Mouse (Mus musculus) heart, postnatal 36 days (tissue): ENCODE measurements around the gene Usp2. TPM values are rescaled to one million over a fixed set of nuclear protein-coding genes. Genes with fewer than 3 reads are reported as not detected.
A peak's percentile ranks its signal among the peaks of the same experiment; 100 is the strongest.

Experiments used
- DNase-seq, 2 experiments: peaks; one replicate each; pipeline ENCODE4 v3.0.0; 2021 to 2022
- intact Hi-C: fragments of 180-260 bp; cut with DNase I; formaldehyde crosslinking; loops from one replicate; pipeline ENCODE4 v1.15.1; 2025
- total RNA-seq, 2 experiments: library from RNA; stranded (reverse); gene quantifications; 2 replicates each; pipeline ENCODE4 v1.2.3; 2021

The Usp2 gene
- total RNA-seq, 2 experiments from 2014 or later = 137 to 198 TPM

- intact Hi-C loops = no loop called here
- DNase-seq = no peak
Measured at GRCm38 (mm10) chr9:44045158-44045883, 21.5 kb upstream of the Usp2 start.

- intact Hi-C loops = no loop called here
- DNase-seq = no peak
Measured at GRCm38 (mm10) chr9:44045884-44046272, 20.9 kb upstream of the Usp2 start.

- no peak for DNase-seq
- intact Hi-C loops = no loop called here
Measured at GRCm38 (mm10) chr9:44046426-44046825, 20.4 kb upstream of the Usp2 start.

GRCm38 (mm10) chr9:44047071-44047470 lies 19.8 kb upstream of the Usp2 start:
- no peak for DNase-seq

GRCm38 (mm10) chr9:44047571-44048490 lies 19.0 kb upstream of the Usp2 start:
- intact Hi-C loops = no loop called here
- DNase-seq = no peak

More at GRCm38 (mm10) chr9:44047071-44047470, 19.8 kb upstream of the Usp2 start:
- intact Hi-C loops = no loop called here

- intact Hi-C loops = no loop called here
- DNase-seq = no peak
Measured at GRCm38 (mm10) chr9:44048541-44049380, 18.1 kb upstream of the Usp2 start.

- intact Hi-C loops = no loop called here
Measured at GRCm38 (mm10) chr9:44049381-44050165, 17.2 kb upstream of the Usp2 start.

GRCm38 (mm10) chr9:44052855-44053254 lies 14.0 kb upstream of the Usp2 start:
- no peak for DNase-seq

More at GRCm38 (mm10) chr9:44049381-44050165, 17.2 kb upstream of the Usp2 start:
- no peak for DNase-seq

GRCm38 (mm10) chr9:44053936-44054335 lies 12.9 kb upstream of the Usp2 start:
- no peak for DNase-seq
- intact Hi-C loops = no loop called here

More at GRCm38 (mm10) chr9:44052855-44053254, 14.0 kb upstream of the Usp2 start:
- intact Hi-C loops = no loop called here

GRCm38 (mm10) chr9:44058606-44059005 lies 8.2 kb upstream of the Usp2 start:
- no peak for DNase-seq
- intact Hi-C loops = no loop called here

GRCm38 (mm10) chr9:44065177-44065576 lies 1.6 kb upstream of the Usp2 start:
- DNase-seq = no peak
- intact Hi-C loops = no loop called here

GRCm38 (mm10) chr9:44067241-44067959 lies 579 bp downstream of the Usp2 start:
- intact Hi-C loops = loop anchor here (2.0 kb wide), 2 partner anchors 17 to 83 kb away; no protein-coding TSS in a partner anchor
- DNase-seq = no peak

- DNase-seq = no peak
- intact Hi-C loops = loop anchor here (2.0 kb wide), 2 partner anchors 17 to 83 kb away; no protein-coding TSS in a partner anchor
Measured at GRCm38 (mm10) chr9:44067960-44068330, 1.1 kb downstream of the Usp2 start.

GRCm38 (mm10) chr9:44069252-44069651 lies 2.4 kb downstream of the Usp2 start:
- DNase-seq = peak in 1 of 2 experiments; percentile 49
- intact Hi-C loops = no loop called here

GRCm38 (mm10) chr9:44070113-44070843 lies 3.5 kb downstream of the Usp2 start:
- intact Hi-C loops = no loop called here
- no peak for DNase-seq

- intact Hi-C loops = no loop called here
- peak in 1 of 2 experiments; percentile 21 for DNase-seq
Measured at GRCm38 (mm10) chr9:44070844-44071231, 4.0 kb downstream of the Usp2 start.

GRCm38 (mm10) chr9:44071914-44072598 lies 5.2 kb downstream of the Usp2 start:
- intact Hi-C loops = no loop called here
- peak in 1 of 2 experiments; percentile 58 for DNase-seq

GRCm38 (mm10) chr9:44072599-44072915 lies 5.7 kb downstream of the Usp2 start:
- DNase-seq = peak in 1 of 2 experiments; percentile 46

More at GRCm38 (mm10) chr9:44072599-44072915, 5.7 kb downstream of the Usp2 start:
- intact Hi-C loops = no loop called here
